Mouse (Mus musculus) central nervous system, embryonic 18 days (tissue): ENCODE results near the gene Atp6v1c2. TPM values are rescaled to one million over a fixed set of nuclear protein-coding genes. Genes with fewer than 3 reads are reported as not detected.

ENCODE experiments used
- polyA plus RNA-seq: library from polyadenylated mRNA; depleted of rRNA; stranded (reverse); fragments of >200 nt; gene quantifications from 2 replicates; pipeline ENCODE4 v1.2.3, GENCODE M21; 2012; rRNA removed

The Atp6v1c2 gene
- polyA plus RNA-seq, result 0.78 and 1.0 TPM in 2 replicates

GRCm38 (mm10) chr12:17329259-17329658, at the start of gene Atp6v1c2:
Gene Atp6v1c2, minus strand, starts transcription at chr12:17329359.

GRCm38 (mm10) chr12:17348048-17349036, 19.2 kb upstream of the Atp6v1c2 start, which contains the start of gene Nol10:
Gene Nol10, plus strand, starts transcription at chr12:17348458.

GRCm38 (mm10) chr12:17265971-17266672, 63.0 kb downstream of the Atp6v1c2 start, which contains the start of gene Pdia6:
Gene Pdia6, plus strand, starts transcription at chr12:17266545.

Other genes starting within 250 kb of the Atp6v1c2 start
- 10.2 and 12.7 TPM in 2 replicates for gene Kcnf1, start 152.5 kb downstream of the Atp6v1c2 start, polyA plus RNA-seq
- 201 and 211 TPM in 2 replicates for gene Pdia6, start 62.8 kb downstream of the Atp6v1c2 start, polyA plus RNA-seq
- gene Nol10, start 19.1 kb upstream of the Atp6v1c2 start, polyA plus RNA-seq, result 16.8 and 17.5 TPM in 2 replicates
- 215 and 237 TPM in 2 replicates for gene Odc1, start 215.4 kb upstream of the Atp6v1c2 start, polyA plus RNA-seq